Mouse (Mus musculus): Measurements from ENCODE around the gene Asb7. TPM values are rescaled to one million over a fixed set of nuclear protein-coding genes. Genes with fewer than 3 reads are reported as not detected.

Asb7 gene
- 3.4 and 5.0 TPM in 2 replicates for polyA plus RNA-seq (2015; fragmentation: Nextera tagmentation; extraction: Ambion mirVana)

DNA sequence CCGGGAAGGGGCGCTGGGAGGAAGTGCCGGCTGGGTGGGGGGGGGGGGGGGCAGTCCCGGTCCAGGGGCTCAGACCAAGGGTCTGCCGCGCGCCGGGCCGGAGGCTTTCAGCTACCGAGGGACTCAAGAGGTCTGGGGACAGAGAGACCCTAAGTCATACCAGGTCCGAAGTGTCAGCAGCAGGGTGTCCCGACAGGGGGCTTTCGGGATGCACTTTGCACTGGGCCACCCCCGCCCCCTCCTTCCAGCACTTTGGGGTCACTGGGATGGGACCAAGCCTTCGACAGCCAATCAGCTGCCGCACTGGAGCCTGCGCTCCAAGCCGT is at the start of gene Asb7:
Gene Asb7, minus strand, starts transcription at position 303 of the 326 bp plus-strand sequence.
- H3K4me2 ChIP-seq, result peak within 1 kb of the TSS; percentile 88
- no peaks in the 10 kb centered on the region for H3K9me3 ChIP-seq (replicated peaks)
- H3K9ac ChIP-seq, result peak within 1 kb of the TSS; percentile 79
- ATAC-seq (ENCODE audit: low read depth) (no peak), DNase-seq (no peak)
- H3K27me3 ChIP-seq, result no peaks in the 10 kb centered on the region
- peaks cover 17% of the 10 kb centered on the region for H3K4me1 ChIP-seq (replicated peaks)
- no peaks in the 10 kb centered on the region for H3K36me3 ChIP-seq
- peak within 1 kb of the TSS; percentile 55 for H3K27ac ChIP-seq
- under 1% methylated on average over 18 of the region's 18 CpGs for WGBS (ENCODE audit: insufficient replicate concordance)
- peak within 1 kb of the TSS; percentile 71 for H3K4me3 ChIP-seq (replicated peaks)

GRCm38 (mm10) chr7:66737418-66737817 is 48.0 kb upstream of the Asb7 start:
- Histone ChIP-seq H3K27ac (no peak overlapping the region), H3K9me3 (replicated peaks) (no peaks in the 10 kb centered on the region), H3K36me3 (no peaks in the 10 kb centered on the region), H3K27me3 (no peaks in the 10 kb centered on the region), H3K4me1 (replicated peaks) (no peaks in the 10 kb centered on the region), H3K4me2 (no peak overlapping the region), H3K4me3 (replicated peaks) (no peak overlapping the region), H3K9ac (no peak overlapping the region)
- no peak for DNase-seq
- WGBS (ENCODE audit: insufficient replicate concordance), result 62% methylated on average over 4 of the region's 4 CpGs
- no peak for ATAC-seq (ENCODE audit: low read depth)

GRCm38 (mm10) chr7:66734993-66735392 is 45.6 kb upstream of the Asb7 start:
- WGBS (ENCODE audit: insufficient replicate concordance), result 69% methylated on average over 6 of the region's 6 CpGs
- no peak for ATAC-seq (ENCODE audit: low read depth)
- Histone ChIP-seq H3K36me3 (no peaks in the 10 kb centered on the region), H3K9me3 (replicated peaks) (no peaks in the 10 kb centered on the region), H3K4me1 (replicated peaks) (no peaks in the 10 kb centered on the region), H3K27me3 (no peaks in the 10 kb centered on the region), H3K4me2 (no peak overlapping the region), H3K9ac (no peak overlapping the region), H3K27ac (no peak overlapping the region), H3K4me3 (replicated peaks) (no peak overlapping the region)
- no peak for DNase-seq

DNA sequence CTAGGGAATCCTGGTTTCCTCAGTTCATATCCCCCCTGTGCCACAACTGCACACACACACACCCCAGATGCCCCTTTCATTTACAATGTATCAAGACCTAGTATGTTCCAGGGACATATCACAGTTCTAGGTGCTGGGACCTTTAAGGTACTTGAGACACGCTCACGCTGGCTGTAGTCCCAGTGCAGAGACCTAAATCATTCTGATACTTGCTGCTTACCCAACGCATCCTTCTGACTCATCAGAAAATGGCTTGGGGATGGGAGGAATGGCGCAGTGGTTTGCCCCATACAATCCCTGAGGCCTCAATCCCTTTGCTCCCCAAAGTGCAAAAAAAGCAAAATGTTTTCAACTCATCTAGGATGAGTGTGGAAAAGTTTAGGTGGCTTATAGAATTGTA is 45.1 kb upstream of the Asb7 start:
- no peak for DNase-seq
- Histone ChIP-seq H3K4me2 (no peak overlapping the region), H3K9me3 (replicated peaks) (no peaks in the 10 kb centered on the region), H3K27ac (no peak overlapping the region), H3K27me3 (no peaks in the 10 kb centered on the region), H3K4me1 (replicated peaks) (no peaks in the 10 kb centered on the region), H3K9ac (no peak overlapping the region), H3K4me3 (replicated peaks) (no peak overlapping the region), H3K36me3 (no peaks in the 10 kb centered on the region)
- WGBS (ENCODE audit: insufficient replicate concordance), result 77% methylated on average over 4 of the region's 4 CpGs
- no peak for ATAC-seq (ENCODE audit: low read depth)

DNA sequence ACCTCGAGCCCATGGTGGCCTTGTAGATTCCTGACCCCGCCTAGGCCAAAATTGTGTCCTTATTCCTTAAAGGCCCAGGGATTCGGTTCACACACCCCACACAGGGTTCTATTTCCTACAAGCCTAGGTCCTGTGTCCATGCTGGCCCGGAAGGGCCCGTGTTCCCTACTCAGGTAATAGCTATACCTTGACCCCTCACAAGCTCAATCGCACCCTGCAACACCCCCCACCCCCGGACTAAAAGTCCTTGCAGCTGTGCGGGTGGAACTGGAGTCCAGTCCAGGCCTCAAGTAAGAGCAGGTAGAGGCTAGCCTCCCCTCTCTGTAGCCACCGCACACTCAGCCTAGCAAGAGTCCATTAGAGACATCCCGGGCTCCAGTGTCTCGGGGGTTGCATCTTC is 44.5 kb upstream of the Asb7 start:
- H3K27me3 ChIP-seq, result no peaks in the 10 kb centered on the region
- WGBS (ENCODE audit: insufficient replicate concordance), result 80% methylated on average over 11 of the region's 11 CpGs

DNA sequence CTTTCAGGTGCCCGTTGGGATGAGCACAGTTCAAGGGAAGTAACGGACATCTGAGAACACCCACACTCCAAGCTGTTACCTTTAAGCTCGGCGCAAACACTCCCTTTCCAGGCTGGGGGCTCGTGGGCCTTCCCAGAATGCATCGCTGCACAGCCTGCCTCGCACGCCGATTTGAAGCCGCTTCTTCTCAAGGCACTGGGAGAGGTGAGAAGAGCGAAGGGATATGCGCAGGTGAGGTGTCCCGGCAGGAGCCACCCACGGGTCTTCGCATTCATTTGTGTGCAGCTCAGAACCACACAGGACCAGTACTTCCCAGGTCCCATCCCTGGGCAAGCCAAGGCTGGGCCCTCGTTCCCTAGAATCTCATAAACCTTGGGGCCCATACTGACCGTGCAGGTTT is 44.0 kb upstream of the Asb7 start:
- Histone ChIP-seq H3K36me3 (no peaks in the 10 kb centered on the region), H3K4me1 (replicated peaks) (no peaks in the 10 kb centered on the region), H3K4me2 (no peak overlapping the region), H3K4me3 (replicated peaks) (no peak overlapping the region), H3K9me3 (replicated peaks) (no peaks in the 10 kb centered on the region), H3K27me3 (no peaks in the 10 kb centered on the region), H3K9ac (no peak overlapping the region), H3K27ac (no peak overlapping the region)
- no peak for DNase-seq
- ATAC-seq (ENCODE audit: low read depth), result no peak
- 85% methylated on average over 17 of the region's 17 CpGs for WGBS (ENCODE audit: insufficient replicate concordance)

More for the DNA sequence above, 44.5 kb upstream of the Asb7 start:
- no peak overlapping the region for H3K9ac ChIP-seq
- no peak overlapping the region for H3K4me2 ChIP-seq
- H3K36me3 ChIP-seq, result no peaks in the 10 kb centered on the region
- no peak overlapping the region for H3K4me3 ChIP-seq (replicated peaks)
- H3K4me1 ChIP-seq (replicated peaks), result no peaks in the 10 kb centered on the region
- H3K27ac ChIP-seq, result no peak overlapping the region
- ATAC-seq (ENCODE audit: low read depth) (no peak), DNase-seq (no peak)
- no peaks in the 10 kb centered on the region for H3K9me3 ChIP-seq (replicated peaks)

DNA sequence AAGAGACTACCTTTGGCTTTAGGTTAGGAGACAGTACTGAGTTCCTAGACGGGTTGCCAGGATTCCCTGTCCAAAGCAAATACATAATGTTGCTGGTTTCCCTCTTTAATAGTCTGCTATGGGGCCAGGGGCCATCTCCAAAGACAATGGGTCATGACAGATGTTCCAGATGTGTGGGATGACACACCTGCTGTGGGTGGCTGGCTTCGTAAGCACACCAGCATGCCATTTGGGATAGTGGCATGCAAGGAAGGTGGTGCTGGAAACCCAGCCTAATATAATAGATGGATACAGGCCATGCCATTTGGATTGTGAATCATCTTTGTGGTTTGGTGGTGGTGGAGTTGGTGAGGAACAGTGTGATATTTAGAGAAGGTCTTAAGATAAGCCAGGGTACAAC is 39.8 kb upstream of the Asb7 start:
- Histone ChIP-seq H3K9ac (no peak overlapping the region), H3K4me1 (replicated peaks) (no peaks in the 10 kb centered on the region), H3K4me2 (no peak overlapping the region), H3K4me3 (replicated peaks) (no peak overlapping the region), H3K27ac (no peak overlapping the region), H3K27me3 (no peaks in the 10 kb centered on the region), H3K9me3 (replicated peaks) (no peaks in the 10 kb centered on the region), H3K36me3 (no peaks in the 10 kb centered on the region)
- no peak for DNase-seq
- WGBS (ENCODE audit: insufficient replicate concordance), result 58% methylated on average over 2 of the region's 2 CpGs
- ATAC-seq (ENCODE audit: low read depth), result no peak

GRCm38 (mm10) chr7:66728072-66728471 is 38.7 kb upstream of the Asb7 start:
- Histone ChIP-seq H3K27me3 (no peaks in the 10 kb centered on the region), H3K4me3 (replicated peaks) (no peak overlapping the region), H3K36me3 (no peaks in the 10 kb centered on the region), H3K4me1 (replicated peaks) (peaks cover 7% of the 10 kb centered on the region; the same call in 1 of the 2 replicates), H3K9me3 (replicated peaks) (no peaks in the 10 kb centered on the region), H3K4me2 (no peak overlapping the region), H3K9ac (no peak overlapping the region), H3K27ac (no peak overlapping the region)
- DNase-seq (no peak), ATAC-seq (ENCODE audit: low read depth) (no peak)
- 82% methylated on average over 6 of the region's 6 CpGs for WGBS (ENCODE audit: insufficient replicate concordance)

GRCm38 (mm10) chr7:66724954-66725353 is 35.6 kb upstream of the Asb7 start:
- DNase-seq, result no peak
- WGBS (ENCODE audit: insufficient replicate concordance), result 62% methylated on average over 6 of the region's 6 CpGs
- no peak overlapping the region for H3K27ac ChIP-seq
- peaks cover 7% of the 10 kb centered on the region; the same call in 1 of the 2 replicates for H3K4me1 ChIP-seq (replicated peaks)
- ATAC-seq (ENCODE audit: low read depth), result no peak
- no peaks in the 10 kb centered on the region for H3K36me3 ChIP-seq
- H3K4me3 ChIP-seq (replicated peaks), result no peak overlapping the region
- H3K4me2 ChIP-seq, result no peak overlapping the region
- no peaks in the 10 kb centered on the region for H3K27me3 ChIP-seq
- no peaks in the 10 kb centered on the region for H3K9me3 ChIP-seq (replicated peaks)
- no peak overlapping the region for H3K9ac ChIP-seq

- no peaks in the 10 kb centered on the region for H3K36me3 ChIP-seq
- H3K4me3 ChIP-seq (replicated peaks), result no peak overlapping the region
- DNase-seq, result no peak
- H3K27me3 ChIP-seq, result no peaks in the 10 kb centered on the region
- no peak overlapping the region for H3K4me2 ChIP-seq
- 66% methylated on average over 4 of the region's 4 CpGs for WGBS (ENCODE audit: insufficient replicate concordance)
- H3K4me1 ChIP-seq (replicated peaks), result peaks cover 7% of the 10 kb centered on the region; the same call in 1 of the 2 replicates
- no peak for ATAC-seq (ENCODE audit: low read depth)
- H3K27ac ChIP-seq, result no peak overlapping the region
- no peaks in the 10 kb centered on the region for H3K9me3 ChIP-seq (replicated peaks)
- no peak overlapping the region for H3K9ac ChIP-seq
Observed at GRCm38 (mm10) chr7:66724514-66724913, 35.1 kb upstream of the Asb7 start.

DNA sequence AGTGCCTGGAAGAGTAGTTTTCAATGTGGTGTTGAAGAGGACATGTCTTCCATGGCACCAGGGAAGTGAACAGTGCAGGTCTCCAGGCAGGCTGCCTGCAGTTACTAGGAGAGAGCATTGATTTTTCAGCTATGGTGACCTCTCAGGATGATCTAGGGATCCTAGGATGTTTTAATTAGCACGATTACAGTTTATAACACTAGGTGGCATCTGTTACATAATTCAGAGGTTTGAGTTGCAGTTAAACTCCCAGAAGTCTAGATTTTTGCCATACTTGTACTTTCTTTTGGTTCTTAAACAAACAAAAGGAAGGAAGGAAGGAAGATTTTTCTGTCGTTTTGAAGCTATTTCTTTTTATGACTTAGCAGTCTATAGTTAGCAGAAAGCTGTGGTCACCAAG is 21.8 kb upstream of the Asb7 start:
- Histone ChIP-seq H3K27ac (no peak overlapping the region), H3K4me1 (replicated peaks) (no peaks in the 10 kb centered on the region), H3K9ac (no peak overlapping the region), H3K9me3 (replicated peaks) (no peaks in the 10 kb centered on the region), H3K36me3 (peaks cover 37% of the 10 kb centered on the region), H3K4me3 (replicated peaks) (no peak overlapping the region), H3K27me3 (no peaks in the 10 kb centered on the region), H3K4me2 (no peak overlapping the region)
- ATAC-seq (ENCODE audit: low read depth), result no peak
- 42% methylated on average over 2 of the region's 2 CpGs for WGBS (ENCODE audit: insufficient replicate concordance)
- no peak for DNase-seq

- no peaks in the 10 kb centered on the region for H3K9me3 ChIP-seq (replicated peaks)
- 72% methylated on average over 3 of the region's 3 CpGs for WGBS (ENCODE audit: insufficient replicate concordance)
- no peaks in the 10 kb centered on the region for H3K27me3 ChIP-seq
- no peaks in the 10 kb centered on the region for H3K4me1 ChIP-seq (replicated peaks)
- no peak overlapping the region for H3K27ac ChIP-seq
- H3K36me3 ChIP-seq, result peaks cover 10% of the 10 kb centered on the region
- no peak overlapping the region for H3K4me2 ChIP-seq
- no peak for ATAC-seq (ENCODE audit: low read depth)
- DNase-seq, result no peak
- no peak overlapping the region for H3K9ac ChIP-seq
- H3K4me3 ChIP-seq (replicated peaks), result no peak overlapping the region
Observed at GRCm38 (mm10) chr7:66704631-66705030, 15.2 kb upstream of the Asb7 start.
